Mouse (Mus musculus): Measurements from ENCODE around the gene Shb. TPM values are rescaled to one million over a fixed set of nuclear protein-coding genes. Genes with fewer than 3 reads are reported as not detected.

Gene Shb
- polyA plus RNA-seq, 1 experiment from 2014 or later: 3.5 TPM

GRCm38 (mm10) chr4:45503380-45503779 lies 28.9 kb downstream of the Shb start:
- Histone ChIP-seq H3K9me3 (replicated peaks; ENCODE audit: control insufficient read depth, low read length, poor library complexity, severe bottlenecking) (no peaks in the 10 kb centered on the region), H3K27ac (ENCODE audit: low read length) (no peak overlapping the region), H3K4me2 (ENCODE audit: low read length) (no peak overlapping the region), H3K4me3 (ENCODE audit: low read depth, low read length) (no peak overlapping the region), H3K27me3 (ENCODE audit: control insufficient read depth, insufficient read depth, low read depth, low read length) (no peaks in the 10 kb centered on the region), H3K4me1 (ENCODE audit: control insufficient read depth, insufficient read depth, low read length) (peaks cover 13% of the 10 kb centered on the region; the same call in 1 of the 2 replicates), H3K9ac (ENCODE audit: low read depth, low read length) (no peak overlapping the region), H3K36me3 (ENCODE audit: control insufficient read depth, insufficient read depth, low read length) (no peaks in the 10 kb centered on the region)
- 85% methylated on average over 6 of the region's 6 CpGs for WGBS
- ATAC-seq: no peak

- H3K9ac ChIP-seq (ENCODE audit: low read depth, low read length): no peak overlapping the region
- H3K27me3 ChIP-seq (ENCODE audit: control insufficient read depth, insufficient read depth, low read depth, low read length): no peaks in the 10 kb centered on the region
- H3K4me1 ChIP-seq (ENCODE audit: control insufficient read depth, insufficient read depth, low read length): peaks cover 11% of the 10 kb centered on the region
- no peaks in the 10 kb centered on the region for H3K9me3 ChIP-seq (replicated peaks; ENCODE audit: control insufficient read depth, low read length, poor library complexity, severe bottlenecking)
- no peak overlapping the region for H3K4me2 ChIP-seq (ENCODE audit: low read length)
- no peak for ATAC-seq
- H3K4me3 ChIP-seq (ENCODE audit: low read depth, low read length): no peak overlapping the region
- 92% methylated on average over 9 of the region's 9 CpGs for WGBS
- no peaks in the 10 kb centered on the region for H3K36me3 ChIP-seq (ENCODE audit: control insufficient read depth, insufficient read depth, low read length)
- no peak overlapping the region for H3K27ac ChIP-seq (ENCODE audit: low read length)
Observed at GRCm38 (mm10) chr4:45502002-45502401, 30.3 kb downstream of the Shb start.

GRCm38 (mm10) chr4:45500381-45500780 lies 31.9 kb downstream of the Shb start:
- Histone ChIP-seq H3K4me3 (ENCODE audit: low read depth, low read length) (no peak overlapping the region), H3K9me3 (replicated peaks; ENCODE audit: control insufficient read depth, low read length, poor library complexity, severe bottlenecking) (no peaks in the 10 kb centered on the region), H3K27ac (ENCODE audit: low read length) (no peak overlapping the region), H3K36me3 (ENCODE audit: control insufficient read depth, insufficient read depth, low read length) (no peaks in the 10 kb centered on the region), H3K9ac (ENCODE audit: low read depth, low read length) (no peak overlapping the region), H3K4me1 (ENCODE audit: control insufficient read depth, insufficient read depth, low read length) (peaks cover 11% of the 10 kb centered on the region), H3K27me3 (ENCODE audit: control insufficient read depth, insufficient read depth, low read depth, low read length) (no peaks in the 10 kb centered on the region), H3K4me2 (ENCODE audit: low read length) (no peak overlapping the region)
- WGBS: 83% methylated on average over 8 of the region's 8 CpGs
- ATAC-seq: no peak

DNA sequence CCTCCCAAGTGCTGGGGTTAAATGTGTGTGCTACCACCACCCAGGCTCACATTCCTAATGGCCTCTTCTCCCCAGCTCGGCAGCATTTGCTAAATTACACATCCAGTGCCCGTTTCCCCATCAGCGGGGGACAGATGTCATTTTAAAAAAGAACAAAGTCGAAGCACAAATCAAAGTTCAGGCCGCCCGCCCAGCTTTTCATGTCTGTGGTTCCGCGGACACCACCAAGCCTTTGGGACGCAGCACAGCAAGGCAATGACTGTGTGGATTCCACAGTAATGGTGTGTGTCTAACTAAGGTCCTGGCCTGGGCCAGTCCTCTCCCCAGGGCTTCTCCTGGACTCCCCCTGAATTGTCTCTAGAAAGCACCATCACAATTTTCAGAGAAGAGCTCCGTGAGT lies 32.7 kb downstream of the Shb start:
- Histone ChIP-seq H3K27me3 (ENCODE audit: control insufficient read depth, insufficient read depth, low read depth, low read length) (no peaks in the 10 kb centered on the region; the same call in 1 of the 2 replicates), H3K4me1 (ENCODE audit: control insufficient read depth, insufficient read depth, low read length) (peaks cover 18% of the 10 kb centered on the region), H3K9me3 (replicated peaks; ENCODE audit: control insufficient read depth, low read length, poor library complexity, severe bottlenecking) (no peaks in the 10 kb centered on the region), H3K9ac (ENCODE audit: low read depth, low read length) (no peak overlapping the region), H3K36me3 (ENCODE audit: control insufficient read depth, insufficient read depth, low read length) (no peaks in the 10 kb centered on the region), H3K4me2 (ENCODE audit: low read length) (no peak overlapping the region), H3K27ac (ENCODE audit: low read length) (no peak overlapping the region), H3K4me3 (ENCODE audit: low read depth, low read length) (no peak overlapping the region)
- 31% methylated on average over 10 of the region's 10 CpGs for WGBS
- ATAC-seq: no peak

DNA sequence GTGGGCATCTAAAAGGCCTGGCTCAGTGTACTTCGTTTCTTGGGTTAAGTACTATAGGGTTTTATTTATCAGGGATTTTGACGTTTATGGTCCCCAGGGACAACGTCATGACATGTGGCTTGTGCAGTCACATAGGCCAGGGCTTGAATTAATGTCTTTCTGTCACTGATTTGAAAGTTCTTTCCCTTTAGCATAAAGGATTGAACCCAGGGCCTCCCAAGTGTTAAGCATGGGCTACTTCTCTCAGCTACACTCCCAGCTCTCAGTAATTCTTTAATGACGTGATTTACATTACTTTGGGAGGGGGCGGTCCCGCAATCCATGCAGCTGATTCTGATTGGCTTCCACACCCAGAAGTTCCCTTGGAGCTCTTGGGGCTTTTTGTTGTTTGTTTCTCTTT lies 33.2 kb downstream of the Shb start:
- 25% methylated on average over 6 of the region's 6 CpGs for WGBS
- H3K36me3 ChIP-seq (ENCODE audit: control insufficient read depth, insufficient read depth, low read length): no peaks in the 10 kb centered on the region
- ATAC-seq: no peak
- peaks cover 22% of the 10 kb centered on the region for H3K4me1 ChIP-seq (ENCODE audit: control insufficient read depth, insufficient read depth, low read length)
- no peak overlapping the region for H3K27ac ChIP-seq (ENCODE audit: low read length)
- H3K4me3 ChIP-seq (ENCODE audit: low read depth, low read length): no peak overlapping the region
- H3K9ac ChIP-seq (ENCODE audit: low read depth, low read length): no peak overlapping the region
- H3K9me3 ChIP-seq (replicated peaks; ENCODE audit: control insufficient read depth, low read length, poor library complexity, severe bottlenecking): no peaks in the 10 kb centered on the region
- no peaks in the 10 kb centered on the region; the same call in 1 of the 2 replicates for H3K27me3 ChIP-seq (ENCODE audit: control insufficient read depth, insufficient read depth, low read depth, low read length)
- no peak overlapping the region for H3K4me2 ChIP-seq (ENCODE audit: low read length)

DNA sequence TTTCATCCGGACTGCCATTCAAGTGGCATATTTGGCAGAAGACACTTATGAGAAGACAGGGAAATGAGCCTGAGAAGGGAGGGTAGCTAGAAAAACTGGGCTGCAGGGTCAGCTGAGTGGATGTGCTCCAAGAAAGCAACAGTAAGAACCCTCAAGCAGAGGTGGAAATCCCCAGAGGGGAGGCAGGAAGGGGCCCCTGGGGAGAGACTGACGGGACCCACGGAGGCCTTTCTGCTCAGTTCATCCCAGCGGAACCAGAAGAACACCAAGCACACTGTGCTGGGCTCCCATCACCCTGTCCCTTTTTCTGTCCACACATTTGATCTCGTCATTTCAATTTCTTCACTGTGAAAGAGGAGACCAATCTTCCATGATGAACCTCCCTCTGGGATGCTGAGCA lies 33.9 kb downstream of the Shb start:
- Histone ChIP-seq H3K36me3 (ENCODE audit: control insufficient read depth, insufficient read depth, low read length) (no peaks in the 10 kb centered on the region), H3K4me3 (ENCODE audit: low read depth, low read length) (no peak overlapping the region), H3K9ac (ENCODE audit: low read depth, low read length) (no peak overlapping the region), H3K4me1 (ENCODE audit: control insufficient read depth, insufficient read depth, low read length) (peaks cover 28% of the 10 kb centered on the region), H3K4me2 (ENCODE audit: low read length) (no peak overlapping the region), H3K27me3 (ENCODE audit: control insufficient read depth, insufficient read depth, low read depth, low read length) (no peaks in the 10 kb centered on the region; the same call in 1 of the 2 replicates), H3K9me3 (replicated peaks; ENCODE audit: control insufficient read depth, low read length, poor library complexity, severe bottlenecking) (no peaks in the 10 kb centered on the region), H3K27ac (ENCODE audit: low read length) (no peak overlapping the region)
- no peak for ATAC-seq
- 56% methylated on average over 5 of the region's 5 CpGs for WGBS

DNA sequence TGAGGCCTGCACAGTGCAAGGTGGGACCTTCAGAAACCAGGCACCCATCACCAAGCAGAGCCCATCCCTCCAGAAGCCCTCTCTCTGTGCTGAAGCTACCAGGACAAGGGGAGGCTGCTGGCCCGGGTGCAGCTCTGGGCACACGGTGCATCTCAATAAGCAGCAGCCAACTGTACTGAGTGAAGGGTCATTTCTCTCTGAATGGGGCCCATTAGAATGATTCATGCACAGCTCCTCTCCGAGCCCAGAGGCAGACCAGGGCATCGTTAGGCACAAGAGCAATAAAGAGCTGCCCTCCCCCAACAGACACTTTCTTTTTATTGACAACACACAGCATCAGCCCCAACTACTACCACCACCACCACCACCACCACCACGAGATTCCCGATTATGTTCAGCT lies 35.0 kb downstream of the Shb start:
- Histone ChIP-seq H3K9ac (ENCODE audit: low read depth, low read length) (no peak overlapping the region), H3K36me3 (ENCODE audit: control insufficient read depth, insufficient read depth, low read length) (no peaks in the 10 kb centered on the region), H3K4me3 (ENCODE audit: low read depth, low read length) (no peak overlapping the region), H3K27me3 (ENCODE audit: control insufficient read depth, insufficient read depth, low read depth, low read length) (no peaks in the 10 kb centered on the region; the same call in 1 of the 2 replicates), H3K9me3 (replicated peaks; ENCODE audit: control insufficient read depth, low read length, poor library complexity, severe bottlenecking) (no peaks in the 10 kb centered on the region), H3K27ac (ENCODE audit: low read length) (no peak overlapping the region), H3K4me1 (ENCODE audit: control insufficient read depth, insufficient read depth, low read length) (peaks cover 38% of the 10 kb centered on the region), H3K4me2 (ENCODE audit: low read length) (no peak overlapping the region)
- ATAC-seq: no peak
- 58% methylated on average over 6 of the region's 6 CpGs for WGBS

GRCm38 (mm10) chr4:45495531-45496201 lies 36.6 kb downstream of the Shb start:
- no peaks in the 10 kb centered on the region for H3K9me3 ChIP-seq (replicated peaks; ENCODE audit: control insufficient read depth, low read length, poor library complexity, severe bottlenecking)
- no peaks in the 10 kb centered on the region for H3K36me3 ChIP-seq (ENCODE audit: control insufficient read depth, insufficient read depth, low read length)
- no peak for ATAC-seq
- WGBS: 63% methylated on average over 7 of the region's 8 CpGs
- H3K4me3 ChIP-seq (ENCODE audit: low read depth, low read length): no peak overlapping the region
- peaks cover 48% of the 10 kb centered on the region for H3K4me1 ChIP-seq (ENCODE audit: control insufficient read depth, insufficient read depth, low read length)
- no peak overlapping the region for H3K9ac ChIP-seq (ENCODE audit: low read depth, low read length)
- no peaks in the 10 kb centered on the region; the same call in 1 of the 2 replicates for H3K27me3 ChIP-seq (ENCODE audit: control insufficient read depth, insufficient read depth, low read depth, low read length)
- no peak overlapping the region for H3K4me2 ChIP-seq (ENCODE audit: low read length)
- no peak overlapping the region for H3K27ac ChIP-seq (ENCODE audit: low read length)

GRCm38 (mm10) chr4:45493786-45494400 lies 38.4 kb downstream of the Shb start:
- 23% methylated on average over 6 of the region's 6 CpGs for WGBS
- ATAC-seq: 0 out of 2 replicates have a peak, but pooled peaks have one; percentile 34
- Histone ChIP-seq H3K4me3 (ENCODE audit: low read depth, low read length) (no peak overlapping the region), H3K27me3 (ENCODE audit: control insufficient read depth, insufficient read depth, low read depth, low read length) (no peaks in the 10 kb centered on the region; the same call in 1 of the 2 replicates), H3K4me1 (ENCODE audit: control insufficient read depth, insufficient read depth, low read length) (peaks cover 59% of the 10 kb centered on the region), H3K9ac (ENCODE audit: low read depth, low read length) (no peak overlapping the region; the same call in 1 of the 2 replicates), H3K9me3 (replicated peaks; ENCODE audit: control insufficient read depth, low read length, poor library complexity, severe bottlenecking) (no peaks in the 10 kb centered on the region), H3K4me2 (ENCODE audit: low read length) (no peak overlapping the region), H3K27ac (ENCODE audit: low read length) (no peak overlapping the region), H3K36me3 (ENCODE audit: control insufficient read depth, insufficient read depth, low read length) (no peaks in the 10 kb centered on the region)
